23 mouse cellular contexts compared by ENCODE assay signal in genomic region chr7:45667761-45668160, GRCm38 (mm10). TPM values are rescaled to one million over a fixed set of nuclear protein-coding genes. Genes with fewer than 3 reads are reported as not detected.
DNase-seq lines count a peak whose midpoint lies in the region; ATAC-seq and TF ChIP-seq lines count a peak whose summit lies in the region.
"Had no signal": no experiment of that assay in that cellular context is flagged by ENCODE, and none has a peak within 500 bp of the region (broad histone marks: within the 10 kb centered on the region; RNA-seq: fewer than 3 reads in every experiment).

No protein-coding gene starts in this region.

- no peak overlapping the region for H3K4me3 ChIP-seq in forebrain, postnatal 0 days (ENCODE audit: low read depth, low read length)
- H3K4me3 ChIP-seq in forebrain, embryonic 13.5 days: no peak overlapping the region
- H3K4me3 ChIP-seq in myocyte: no peak overlapping the region
- H3K4me3 ChIP-seq: embryonic facial prominence, embryonic 13.5 days; heart, embryonic 15.5 days; hindbrain, embryonic 15.5 days; intestine, embryonic 15.5 days; megakaryocyte, embryonic 14.5 days; midbrain, embryonic 15.5 days; neural tube, embryonic 15.5 days had no signal

- H3K27ac ChIP-seq in forebrain, postnatal 0 days (ENCODE audit: low read depth, low read length): no peak overlapping the region
- no peak overlapping the region for H3K27ac ChIP-seq in forebrain, embryonic 13.5 days
- H3K27ac ChIP-seq: embryonic facial prominence, embryonic 13.5 days; heart, embryonic 15.5 days; hindbrain, embryonic 15.5 days; intestine, embryonic 15.5 days; liver, embryonic 14.5 days; midbrain, embryonic 15.5 days; neural tube, embryonic 15.5 days had no signal

- H3K4me1 ChIP-seq in forebrain, postnatal 0 days (ENCODE audit: insufficient read depth): no peaks in the 10 kb centered on the region
- no peaks in the 10 kb centered on the region for H3K4me1 ChIP-seq in forebrain, embryonic 13.5 days
- H3K4me1 ChIP-seq: hindbrain, embryonic 15.5 days; midbrain, embryonic 15.5 days; neural tube, embryonic 15.5 days had no signal

- H3K79me2 ChIP-seq in myocyte (ENCODE audit: control insufficient read depth, insufficient read depth): no peaks in the 10 kb centered on the region

- H3K9ac ChIP-seq in forebrain, postnatal 0 days: no peak overlapping the region
- H3K9ac ChIP-seq in forebrain, embryonic 13.5 days: no peak overlapping the region
- H3K9ac ChIP-seq: embryonic facial prominence, embryonic 13.5 days; heart, embryonic 15.5 days; hindbrain, embryonic 15.5 days; intestine, embryonic 15.5 days; liver, embryonic 14.5 days; lung, embryonic 14.5 days; midbrain, embryonic 15.5 days; neural tube, embryonic 15.5 days had no signal

- no peaks in the 10 kb centered on the region for H3K36me3 ChIP-seq in forebrain, postnatal 0 days (ENCODE audit: insufficient read depth)
- no peaks in the 10 kb centered on the region for H3K36me3 ChIP-seq in forebrain, embryonic 13.5 days (ENCODE audit: poor library complexity, severe bottlenecking)
- no peaks in the 10 kb centered on the region for H3K36me3 ChIP-seq in myocyte (ENCODE audit: control insufficient read depth, insufficient read depth)
- H3K36me3 ChIP-seq: embryonic facial prominence, embryonic 13.5 days; heart, embryonic 15.5 days; hindbrain, embryonic 15.5 days; intestine, embryonic 15.5 days; midbrain, embryonic 15.5 days; neural tube, embryonic 15.5 days had no signal

- H3K27me3 ChIP-seq in forebrain, postnatal 0 days (ENCODE audit: insufficient read depth, low read length): no peaks in the 10 kb centered on the region
- no peaks in the 10 kb centered on the region; the same call in 1 of the 2 replicates for H3K27me3 ChIP-seq in forebrain, embryonic 13.5 days
- H3K27me3 ChIP-seq in myocyte (ENCODE audit: control insufficient read depth, insufficient read depth, insufficient read length): no peaks in the 10 kb centered on the region
- H3K27me3 ChIP-seq: embryonic facial prominence, embryonic 13.5 days; heart, embryonic 15.5 days; hindbrain, embryonic 15.5 days; intestine, embryonic 15.5 days; midbrain, embryonic 15.5 days; neural tube, embryonic 15.5 days had no signal

- peak; percentile 51; the same call in 1 of the 2 replicates for ATAC-seq in forebrain, postnatal 0 days
- no peak for ATAC-seq in forebrain, embryonic 13.5 days
- ATAC-seq: CD4-positive, CD25-positive, alpha-beta regulatory T cell, adult 4 months; forebrain, embryonic 16.5 days; intestine, embryonic 15.5 days; midbrain, embryonic 15.5 days had no signal

- H3K9me3 ChIP-seq in forebrain, postnatal 0 days (ENCODE audit: low read length): no peaks in the 10 kb centered on the region
- no peaks in the 10 kb centered on the region; the same call in 1 of the 2 replicates for H3K9me3 ChIP-seq in forebrain, embryonic 13.5 days (replicated peaks)
- H3K9me3 ChIP-seq: heart, embryonic 15.5 days; hindbrain, embryonic 15.5 days; intestine, embryonic 15.5 days; midbrain, embryonic 15.5 days; neural tube, embryonic 15.5 days had no signal

- intact Hi-C loops in left cerebral cortex, postnatal 14 days (cut with DNase I): loop anchor here (10.0 kb wide), 1 partner anchor 63 kb away; no protein-coding TSS in a partner anchor

- TF ChIP-seq CTCF in forebrain, postnatal 0 days (IDR thresholded peaks at IDR 0.05; ENCODE audit: low read depth): no peak

- DNase-seq in forebrain, postnatal 0 days: peak; percentile 54
- DNase-seq in left cerebral cortex, postnatal 14 days (ENCODE audit: low spot score in 2 of 2): peak; percentile 57 to 60
- DNase-seq in left cerebral cortex, adult 9 months (ENCODE audit: low spot score in 2 of 2): no peak
- DNase-seq in NIH3T3 (ENCODE audit: low read depth) (peak; percentile 56), liver (no peak)
- DNase-seq: cerebellum, adult 2 months; cerebellum, postnatal 25 days; heart, postnatal 4 days; kidney, adult 8-10 months; kidney, postnatal 10 days; lung, embryonic 14.5 days had no signal

- WGBS in forebrain, postnatal 0 days: 68% methylated on average over 14 of the region's 14 CpGs
- WGBS in forebrain, embryonic 13.5 days: 79% methylated on average over 14 of the region's 14 CpGs

- H3K4me2 ChIP-seq in forebrain, postnatal 0 days (ENCODE audit: low read depth): no peak overlapping the region
- H3K4me2 ChIP-seq in forebrain, embryonic 13.5 days: no peak overlapping the region
- H3K4me2 ChIP-seq in myocyte (ENCODE audit: low read depth): no peak overlapping the region
- H3K4me2 ChIP-seq: embryonic facial prominence, embryonic 13.5 days; heart, embryonic 15.5 days; hindbrain, embryonic 15.5 days; intestine, embryonic 15.5 days; lung, embryonic 14.5 days; midbrain, embryonic 15.5 days; neural tube, embryonic 15.5 days had no signal

- no peak overlapping the region for H3ac ChIP-seq in myocyte (ENCODE audit: control insufficient read depth, insufficient read length)

- no peak for TF ChIP-seq POLR2A in myocyte (IDR thresholded peaks at IDR 0.05; ENCODE audit: insufficient read length, low read depth)

TF ChIP-seq in myocyte, 11 proteins besides CTCF, POLR2A, EP300 and RAD21:
- TF ChIP-seq MYOG (IDR thresholded peaks at IDR 0.05; ENCODE audit: control insufficient read depth in 1 of 3, insufficient read depth in 1 of 3, insufficient read length in 2 of 3, low read depth in 2 of 3) (peak in 2 of 3 experiments; percentile 13 to 22), CEBPB (IDR thresholded peaks at IDR 0.05; ENCODE audit: insufficient read depth, poor library complexity, severe bottlenecking) (no peak), REST (IDR thresholded peaks at IDR 0.05; ENCODE audit: insufficient read depth, insufficient read length) (no peak), MYOD1 (IDR thresholded peaks at IDR 0.05; ENCODE audit: control insufficient read depth in 1 of 3, insufficient read length in 2 of 3, low read depth in 2 of 3) (peak in 2 of 3 experiments; percentile 57 to 64), MAX (IDR thresholded peaks at IDR 0.05; ENCODE audit: low read depth) (no peak), E2F4 (IDR thresholded peaks at IDR 0.05; ENCODE audit: insufficient read depth) (no peak), SRF (IDR thresholded peaks at IDR 0.05; ENCODE audit: control insufficient read depth, insufficient read length, low read depth) (no peak), POLR2AphosphoS2 (IDR thresholded peaks at IDR 0.05; ENCODE audit: insufficient read length, low read depth) (no peak), TCF3 (IDR thresholded peaks at IDR 0.05; ENCODE audit: insufficient read length, low read depth) (no peak), TCF12 (IDR thresholded peaks at IDR 0.05; ENCODE audit: insufficient read depth, poor library complexity, severe bottlenecking) (no peak), USF1 (IDR thresholded peaks at IDR 0.05; ENCODE audit: low read depth) (no peak)

RNA-seq across cellular contexts. Expression of gene Fut2, which starts 1.6 kb away (rescaled TPM):
- 0.15 TPM in 1 of 2 replicates, not detected in the other for total RNA-seq in forebrain, postnatal 0 days (2014; rRNA removed)
- 0.06 and 0.13 TPM in 2 replicates for polyA plus RNA-seq in forebrain, postnatal 0 days (2015; fragmentation: Nextera tagmentation; extraction: Ambion mirVana)
- 0.25 TPM in 1 of 2 replicates, not detected in the other for polyA plus RNA-seq in forebrain, embryonic 13.5 days (2015; fragmentation: Nextera tagmentation; extraction: Ambion mirVana)
- total RNA-seq in left cerebral cortex, postnatal 14 days (2021): under 1 TPM; 0.19 to 0.46 TPM
- 0.41 TPM for polyA plus RNA-seq in myocyte (2012; fragmentation: generic; extraction: Trizol)
- total RNA-seq: heart, postnatal 4 days had no signal
- polyA plus RNA-seq: CD4-positive, CD25-positive, alpha-beta regulatory T cell, adult 4 months; liver, embryonic 14.5 days had no signal

RNA-seq across cellular contexts. Expression of gene Ntn5, which starts 16.1 kb away (rescaled TPM):
- total RNA-seq in forebrain, postnatal 0 days (2014; rRNA removed): 0.23 and 0.33 TPM in 2 replicates
- 0.47 and 0.79 TPM in 2 replicates for polyA plus RNA-seq in forebrain, postnatal 0 days (2015; fragmentation: Nextera tagmentation; extraction: Ambion mirVana)
- 0.15 TPM in 1 of 2 replicates, not detected in the other for polyA plus RNA-seq in forebrain, embryonic 13.5 days (2015; fragmentation: Nextera tagmentation; extraction: Ambion mirVana)
- 1 to 10 TPM in 1 of 2 experiments, under 1 TPM in 1; 0.91 to 1.5 TPM for total RNA-seq in left cerebral cortex, postnatal 14 days (2021)
- 3.6 TPM for polyA plus RNA-seq in myocyte (2012; fragmentation: generic; extraction: Trizol)
- total RNA-seq: heart, postnatal 4 days had no signal
- polyA plus RNA-seq: CD4-positive, CD25-positive, alpha-beta regulatory T cell, adult 4 months; heart, embryonic 15.5 days; liver, embryonic 14.5 days had no signal

RNA-seq across cellular contexts. Expression of gene Sec1, which starts 26.4 kb away (rescaled TPM):
- total RNA-seq in forebrain, postnatal 0 days (2014; rRNA removed): 0.52 and 0.62 TPM in 2 replicates
- 0.18 and 0.34 TPM in 2 replicates for polyA plus RNA-seq in forebrain, postnatal 0 days (2015; fragmentation: Nextera tagmentation; extraction: Ambion mirVana)
- polyA plus RNA-seq in forebrain, embryonic 13.5 days (2015; fragmentation: Nextera tagmentation; extraction: Ambion mirVana): 0.16 and 0.17 TPM in 2 replicates
- total RNA-seq in left cerebral cortex, postnatal 14 days (2021): under 1 TPM; 0.20 to 0.30 TPM
- 0.41 TPM for polyA plus RNA-seq in myocyte (2012; fragmentation: generic; extraction: Trizol)
- polyA plus RNA-seq: lung, embryonic 14.5 days had no signal

RNA-seq across cellular contexts. Expression of gene Mamstr, which starts 28.0 kb away (rescaled TPM):
- total RNA-seq in forebrain, postnatal 0 days (2014; rRNA removed): 2.2 and 2.8 TPM in 2 replicates
- 2.6 TPM in 2 replicates for polyA plus RNA-seq in forebrain, postnatal 0 days (2015; fragmentation: Nextera tagmentation; extraction: Ambion mirVana)
- polyA plus RNA-seq in forebrain, embryonic 13.5 days (2015; fragmentation: Nextera tagmentation; extraction: Ambion mirVana): 1.8 and 3.8 TPM in 2 replicates
- 1 to 10 TPM; 2.2 to 2.6 TPM for total RNA-seq in left cerebral cortex, postnatal 14 days (2021)
- polyA plus RNA-seq in myocyte (2012; fragmentation: generic; extraction: Trizol): 12.5 TPM

RNA-seq across cellular contexts. Expression of gene Car11, which starts 31.9 kb away (rescaled TPM):
- total RNA-seq in forebrain, postnatal 0 days (2014; rRNA removed): 104 and 122 TPM in 2 replicates
- 92.1 and 102 TPM in 2 replicates for polyA plus RNA-seq in forebrain, postnatal 0 days (2015; fragmentation: Nextera tagmentation; extraction: Ambion mirVana)
- polyA plus RNA-seq in forebrain, embryonic 13.5 days (2015; fragmentation: Nextera tagmentation; extraction: Ambion mirVana): 14.9 and 19.8 TPM in 2 replicates
- total RNA-seq in left cerebral cortex, postnatal 14 days (2021): 100 to 1,000 TPM; 168 to 172 TPM
- polyA plus RNA-seq in myocyte (2012; fragmentation: generic; extraction: Trizol): 3.6 TPM

Comparison
In these comparisons a context has a peak if more than half of its experiments do, and no peak if none do; other contexts are left out.
1. DNase-seq: peak in forebrain, postnatal 0 days (single experiment), left cerebral cortex, postnatal 14 days (2 of 2) and NIH3T3 (single experiment); none in left cerebral cortex, adult 9 months (0 of 2) and liver (single experiment).